Mouse (Mus musculus) forebrain, embryonic 13.5 days (tissue): ENCODE measurements at regions not wholly inside any gene's neighbourhood (a gene's known extent, or its start where the extent isn't known, plus 50 kb on each side); places are given as distances from the start of the nearest gene placed in this dataset.

Experiments used
- ATAC-seq: fragments of 200-750 bp; cut with Nextera tagmentation; 2 replicates; pipeline ENCODE4 v1.8.0; 2017
- H3K27ac ChIP-seq: fragments of 300-500 bp; sonication (generic); 2 replicates; pipeline ENCODE4 v1.5.1; 2015; ENCODE audit warnings: inconsistent platforms, mild to moderate bottlenecking, moderate library complexity
- H3K27me3 ChIP-seq: fragments of 300-500 bp; sonication (generic); 2 replicates; pipeline ENCODE4 v1.6.1; 2015; ENCODE audit warnings: mild to moderate bottlenecking, inconsistent platforms
- H3K36me3 ChIP-seq: fragments of 300-500 bp; sonication (generic); 2 replicates; pipeline ENCODE4 v1.6.1; 2015; ENCODE audit warnings: mild to moderate bottlenecking, inconsistent platforms; ENCODE audit not compliant: poor library complexity, severe bottlenecking
- H3K4me1 ChIP-seq: fragments of 300-500 bp; sonication (generic); 2 replicates; pipeline ENCODE4 v1.6.1; 2015; ENCODE audit warnings: inconsistent platforms
- H3K4me2 ChIP-seq: fragments of 300-500 bp; sonication (generic); 2 replicates; pipeline ENCODE4 v1.6.1; 2015; ENCODE audit warnings: inconsistent platforms, mild to moderate bottlenecking, moderate library complexity
- H3K4me3 ChIP-seq: fragments of 300-500 bp; sonication (generic); 2 replicates; pipeline ENCODE4 v1.5.1; 2015; ENCODE audit warnings: mild to moderate bottlenecking, inconsistent platforms
- H3K9ac ChIP-seq: fragments of 300-500 bp; sonication (generic); 2 replicates; pipeline ENCODE4 v1.6.1; 2015; ENCODE audit warnings: mild to moderate bottlenecking, inconsistent platforms
- H3K9me3 ChIP-seq: fragments of 300-500 bp; sonication (generic); replicated peaks from 2 replicates; pipeline ENCODE4 v1.6.1; 2016; ENCODE audit warnings: inconsistent platforms
- WGBS: fragments of 180-500 bp; shearing (Covaris S2); methylation state at CpG from one replicate; pipeline ENCODE4 v1.1.7; 2015; 5-methylcytosine and 5-hydroxymethylcytosine counted together

- ATAC-seq, result no peak
- no peak overlapping the region for H3K4me2 ChIP-seq
- H3K9ac ChIP-seq, result no peak overlapping the region
- 90% methylated on average over 10 of the region's 10 CpGs for WGBS
- peaks cover 7% of the 10 kb centered on the region for H3K4me1 ChIP-seq
- no peaks in the 10 kb centered on the region; the same call in 1 of the 2 replicates for H3K27me3 ChIP-seq
- H3K27ac ChIP-seq, result no peak overlapping the region
- no peaks in the 10 kb centered on the region for H3K36me3 ChIP-seq
- no peak overlapping the region for H3K4me3 ChIP-seq
- H3K9me3 ChIP-seq, result no peaks in the 10 kb centered on the region
Observed at GRCm38 (mm10) chr3:8751356-8751755, 858.5 kb downstream of the Zfp704 start.

GRCm38 (mm10) chr3:8750858-8751257, 859.0 kb downstream of the Zfp704 start:
- H3K9ac ChIP-seq, result no peak overlapping the region
- peaks cover 7% of the 10 kb centered on the region for H3K4me1 ChIP-seq
- ATAC-seq, result no peak
- H3K36me3 ChIP-seq, result no peaks in the 10 kb centered on the region
- no peaks in the 10 kb centered on the region for H3K9me3 ChIP-seq
- H3K27me3 ChIP-seq, result no peaks in the 10 kb centered on the region; the same call in 1 of the 2 replicates
- H3K27ac ChIP-seq, result no peak overlapping the region
- WGBS, result 74% methylated on average over 4 of the region's 4 CpGs
- H3K4me3 ChIP-seq, result no peak overlapping the region
- no peak overlapping the region for H3K4me2 ChIP-seq

DNA sequence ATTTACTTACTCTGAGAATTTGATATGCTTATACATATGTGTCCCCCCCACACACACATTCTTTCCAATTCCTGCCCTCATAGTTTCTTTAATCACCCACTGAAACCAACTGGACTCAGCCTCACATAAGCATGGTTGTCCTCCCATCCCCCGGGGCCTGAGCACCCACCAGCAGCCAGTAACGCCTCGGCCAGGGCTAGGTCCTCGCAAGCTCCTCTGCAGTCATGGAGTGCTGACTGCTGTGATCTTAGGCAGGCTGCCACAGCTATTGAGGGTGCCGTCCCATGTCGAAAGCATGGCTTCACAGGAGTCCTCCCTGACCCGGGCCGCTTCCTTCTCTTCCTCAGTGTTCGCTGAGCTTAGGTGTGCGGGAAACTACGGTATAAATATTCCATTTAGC, 859.7 kb downstream of the Zfp704 start:
- no peak overlapping the region for H3K4me2 ChIP-seq
- H3K27ac ChIP-seq, result no peak overlapping the region
- peaks cover 7% of the 10 kb centered on the region for H3K4me1 ChIP-seq
- no peaks in the 10 kb centered on the region; the same call in 1 of the 2 replicates for H3K27me3 ChIP-seq
- no peak overlapping the region for H3K4me3 ChIP-seq
- no peaks in the 10 kb centered on the region for H3K36me3 ChIP-seq
- ATAC-seq, result no peak
- no peak overlapping the region for H3K9ac ChIP-seq
- WGBS, result 89% methylated on average over 11 of the region's 11 CpGs
- no peaks in the 10 kb centered on the region for H3K9me3 ChIP-seq

DNA sequence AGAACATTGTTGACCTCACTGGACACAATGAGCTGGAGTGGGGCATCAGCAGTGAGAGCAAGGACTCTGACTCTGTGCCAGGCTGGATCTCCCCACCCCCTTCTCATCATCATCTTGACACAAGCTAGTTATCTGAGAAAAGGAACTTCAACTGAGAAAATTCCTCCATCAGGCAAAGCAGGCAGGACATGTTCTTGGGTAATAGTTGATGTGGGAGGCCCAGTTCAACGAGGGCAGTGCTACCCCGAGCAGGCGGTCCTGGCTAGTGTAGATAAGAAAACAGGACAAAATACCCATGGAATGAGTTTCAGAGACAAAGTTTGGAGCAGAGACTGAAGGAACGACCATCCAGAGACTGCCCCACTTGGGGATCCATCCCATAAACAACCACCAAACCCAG, 862.7 kb downstream of the Zfp704 start:
- H3K27me3 ChIP-seq, result no peaks in the 10 kb centered on the region; the same call in 1 of the 2 replicates
- H3K9me3 ChIP-seq, result no peaks in the 10 kb centered on the region
- no peaks in the 10 kb centered on the region for H3K36me3 ChIP-seq
- no peak for ATAC-seq
- H3K4me2 ChIP-seq, result no peak overlapping the region
- 89% methylated on average over 4 of the region's 4 CpGs for WGBS
- H3K4me3 ChIP-seq, result no peak overlapping the region
- H3K27ac ChIP-seq, result no peak overlapping the region
- H3K9ac ChIP-seq, result no peak overlapping the region
- H3K4me1 ChIP-seq, result no peaks in the 10 kb centered on the region

- Histone ChIP-seq H3K4me3 (no peak overlapping the region), H3K4me2 (no peak overlapping the region), H3K36me3 (no peaks in the 10 kb centered on the region), H3K4me1 (no peaks in the 10 kb centered on the region), H3K9ac (no peak overlapping the region), H3K27me3 (no peaks in the 10 kb centered on the region), H3K27ac (no peak overlapping the region), H3K9me3 (no peaks in the 10 kb centered on the region)
- WGBS, result 93% methylated on average over 3 of the region's 3 CpGs
- ATAC-seq, result no peak
Observed at GRCm38 (mm10) chr3:8746677-8747076, 863.2 kb downstream of the Zfp704 start.

DNA sequence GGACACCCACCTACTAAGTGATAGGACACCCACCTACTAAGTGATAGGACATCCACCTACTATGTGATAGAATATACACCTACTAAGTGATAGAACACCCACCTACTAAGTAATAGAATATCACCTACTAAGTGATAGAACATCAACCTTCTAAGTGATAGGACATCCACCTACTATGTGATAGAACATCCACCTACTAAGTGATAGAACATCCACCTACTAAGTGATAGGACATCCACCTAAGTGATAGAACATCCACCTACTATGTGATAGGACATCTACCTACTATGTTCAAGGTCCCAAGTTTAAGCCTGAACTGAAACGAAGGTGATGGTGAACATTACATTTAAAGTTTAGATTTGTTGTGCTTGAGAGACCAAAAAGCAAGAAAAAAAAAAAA, 863.8 kb downstream of the Zfp704 start:
- no peaks in the 10 kb centered on the region for H3K9me3 ChIP-seq
- H3K9ac ChIP-seq, result no peak overlapping the region
- H3K27ac ChIP-seq, result no peak overlapping the region
- no peaks in the 10 kb centered on the region for H3K36me3 ChIP-seq
- WGBS, result 93% methylated on average over 1 of the region's 1 CpGs
- no peak overlapping the region for H3K4me3 ChIP-seq
- H3K4me1 ChIP-seq, result no peaks in the 10 kb centered on the region
- no peak overlapping the region for H3K4me2 ChIP-seq
- ATAC-seq, result no peak
- no peaks in the 10 kb centered on the region for H3K27me3 ChIP-seq

DNA sequence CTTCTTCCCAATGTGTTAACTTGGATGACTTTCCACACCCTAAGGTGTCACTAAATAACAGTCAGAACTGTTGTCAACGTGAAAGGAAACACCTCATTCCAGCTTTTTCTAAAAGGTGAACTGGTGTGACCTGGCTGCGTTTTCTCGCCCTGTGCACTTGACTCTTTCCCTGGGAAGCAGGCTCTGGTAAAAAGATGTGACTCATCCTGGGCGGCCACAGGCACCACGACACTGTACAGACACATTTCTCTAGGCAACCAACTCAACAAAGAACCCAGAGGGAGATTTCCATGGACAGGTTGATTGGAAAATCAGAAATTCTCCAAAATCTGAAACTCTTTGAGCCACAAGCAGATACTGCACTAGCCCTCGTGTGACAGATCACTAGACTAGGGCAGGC, 865.0 kb downstream of the Zfp704 start:
- H3K27me3 ChIP-seq, result no peaks in the 10 kb centered on the region
- no peak for ATAC-seq
- H3K4me3 ChIP-seq, result no peak overlapping the region

GRCm38 (mm10) chr3:8743650-8744049, 866.2 kb downstream of the Zfp704 start:
- Histone ChIP-seq H3K9ac (no peak overlapping the region), H3K4me1 (no peaks in the 10 kb centered on the region), H3K36me3 (no peaks in the 10 kb centered on the region), H3K27ac (no peak overlapping the region), H3K9me3 (no peaks in the 10 kb centered on the region), H3K4me2 (no peak overlapping the region), H3K4me3 (no peak overlapping the region), H3K27me3 (no peaks in the 10 kb centered on the region)
- no peak for ATAC-seq
- 75% methylated on average over 7 of the region's 7 CpGs for WGBS

More for the DNA sequence above, 865.0 kb downstream of the Zfp704 start:
- 83% methylated on average over 6 of the region's 6 CpGs for WGBS
- H3K9ac ChIP-seq, result no peak overlapping the region
- no peaks in the 10 kb centered on the region for H3K36me3 ChIP-seq
- H3K4me2 ChIP-seq, result no peak overlapping the region
- H3K27ac ChIP-seq, result no peak overlapping the region
- no peaks in the 10 kb centered on the region for H3K9me3 ChIP-seq
- H3K4me1 ChIP-seq, result no peaks in the 10 kb centered on the region

GRCm38 (mm10) chr3:8741266-8742023, 868.4 kb downstream of the Zfp704 start:
- 91% methylated on average over 8 of the region's 8 CpGs for WGBS

GRCm38 (mm10) chr3:8740710-8741109, 869.2 kb downstream of the Zfp704 start:
- Histone ChIP-seq H3K9me3 (no peaks in the 10 kb centered on the region), H3K27me3 (no peaks in the 10 kb centered on the region), H3K4me1 (peaks cover 11% of the 10 kb centered on the region), H3K36me3 (no peaks in the 10 kb centered on the region), H3K9ac (no peak overlapping the region), H3K27ac (no peak overlapping the region), H3K4me3 (no peak overlapping the region), H3K4me2 (no peak overlapping the region)
- no peak for ATAC-seq
- WGBS, result 73% methylated on average over 5 of the region's 5 CpGs

More at GRCm38 (mm10) chr3:8741266-8742023, 868.4 kb downstream of the Zfp704 start:
- no peak overlapping the region for H3K4me2 ChIP-seq
- H3K4me3 ChIP-seq, result no peak overlapping the region
- no peak overlapping the region for H3K27ac ChIP-seq
- no peaks in the 10 kb centered on the region for H3K27me3 ChIP-seq
- H3K9ac ChIP-seq, result no peak overlapping the region
- ATAC-seq, result no peak
- H3K4me1 ChIP-seq, result peaks cover 4% of the 10 kb centered on the region
- H3K36me3 ChIP-seq, result no peaks in the 10 kb centered on the region
- no peaks in the 10 kb centered on the region for H3K9me3 ChIP-seq

- Histone ChIP-seq H3K4me3 (no peak overlapping the region), H3K36me3 (no peaks in the 10 kb centered on the region), H3K27ac (no peak overlapping the region), H3K9me3 (no peaks in the 10 kb centered on the region), H3K4me2 (no peak overlapping the region), H3K4me1 (peaks cover 11% of the 10 kb centered on the region), H3K9ac (no peak overlapping the region), H3K27me3 (no peaks in the 10 kb centered on the region)
- WGBS, result 94% methylated on average over 14 of the region's 14 CpGs
- ATAC-seq, result no peak
Observed at GRCm38 (mm10) chr3:8739299-8739698, 870.6 kb downstream of the Zfp704 start.

DNA sequence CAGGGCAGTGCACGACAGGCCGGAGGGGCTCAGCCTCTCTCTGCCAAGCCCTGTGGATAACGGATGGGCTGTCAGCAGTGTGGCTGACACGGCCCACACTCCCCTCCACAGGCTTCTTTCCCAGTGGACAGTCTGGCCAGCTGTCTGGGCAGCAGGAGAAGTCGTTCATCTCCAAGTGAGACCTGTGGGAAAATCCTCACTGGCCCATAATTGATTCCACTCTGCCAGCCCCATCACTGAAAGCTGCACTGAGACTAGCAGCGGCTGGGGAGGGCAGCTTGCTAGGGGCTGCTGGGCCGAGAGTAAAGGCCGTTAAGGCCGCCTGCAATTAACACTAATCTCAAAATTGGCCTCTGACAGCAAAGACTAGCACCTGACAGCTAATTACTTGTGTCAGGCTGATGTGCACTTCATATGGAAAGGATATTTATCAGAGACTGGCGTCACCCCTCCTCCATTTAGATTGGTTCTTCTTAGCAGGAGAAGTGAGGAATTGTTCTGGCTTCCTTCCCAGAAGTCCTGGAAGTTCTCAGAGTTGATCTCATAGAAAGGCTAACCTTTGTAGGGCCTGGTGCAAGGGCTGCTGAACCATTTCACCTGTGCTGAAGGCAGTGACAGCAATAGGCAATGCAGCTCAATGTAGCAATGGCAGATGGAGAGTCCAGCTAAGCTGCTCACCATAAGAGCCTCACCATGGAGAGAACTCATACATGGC, 873.5 kb downstream of the Zfp704 start:
- H3K4me1 ChIP-seq, result peaks cover 11% of the 10 kb centered on the region
- no peaks in the 10 kb centered on the region for H3K36me3 ChIP-seq
- H3K9ac ChIP-seq, result peak overlapping the region; percentile 45; the same call in 1 of the 2 replicates
- no peaks in the 10 kb centered on the region for H3K9me3 ChIP-seq
- no peak overlapping the region; the same call in none of the 2 replicates for H3K27ac ChIP-seq
- WGBS, result 24% methylated on average over 10 of the region's 10 CpGs
- H3K4me2 ChIP-seq, result no peak overlapping the region
- no peaks in the 10 kb centered on the region for H3K27me3 ChIP-seq
- peak; percentile 55 for ATAC-seq
- H3K4me3 ChIP-seq, result no peak overlapping the region
